Mouse (Mus musculus): ENCODE data around the gene Bdp1. TPM values are rescaled to one million over a fixed set of nuclear protein-coding genes. Genes with fewer than 3 reads are reported as not detected.

Bdp1 gene
- total and polyA plus RNA-seq, 3 experiments = 19.7 to 73.2 (median 27.2) TPM

DNA sequence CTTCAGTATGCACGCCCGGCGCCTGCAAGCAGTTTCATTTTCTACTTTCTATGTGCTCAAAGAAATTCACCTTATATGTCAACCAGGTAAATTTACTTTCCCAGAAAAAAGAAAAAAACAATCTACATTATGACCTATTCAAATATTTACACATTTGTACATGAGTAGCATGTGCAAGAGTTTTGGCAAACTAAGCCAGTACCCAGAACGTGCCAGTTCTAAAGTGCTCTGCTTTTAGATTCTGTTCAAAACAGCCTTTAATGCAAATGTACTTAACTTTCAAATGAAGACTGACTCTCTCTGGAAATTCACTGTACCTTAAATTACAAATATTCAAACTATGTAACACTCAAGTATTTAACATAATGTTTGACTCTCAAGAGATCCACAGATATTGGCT is 114.3 kb downstream of the Bdp1 start:
- no peaks in the 10 kb centered on the region for H3K27me3 ChIP-seq (ENCODE audit: control insufficient read depth in 1 of 2, insufficient read depth in 2 of 2, low read length in 2 of 2)
- H3K9ac ChIP-seq (ENCODE audit: control insufficient read depth, low read depth, low read length, poor library complexity, severe bottlenecking) = no peak overlapping the region
- H3K9me3 ChIP-seq (replicated peaks; ENCODE audit: insufficient read depth, low read length) = no peaks in the 10 kb centered on the region
- no peaks in the 10 kb centered on the region for H3K79me2 ChIP-seq (ENCODE audit: control insufficient read depth, insufficient read depth, low read length, poor library complexity)
- no peak overlapping the region for H3K4me3 ChIP-seq (ENCODE audit: control insufficient read depth in 1 of 2, insufficient read depth in 1 of 2, low read depth in 2 of 2, low read length in 2 of 2)
- H3K36me3 ChIP-seq (ENCODE audit: control insufficient read depth in 1 of 2, insufficient read depth in 2 of 2, low read length in 2 of 2) = no peaks in the 10 kb centered on the region
- no peak for DNase-seq (ENCODE audit: low read depth, low spot score)
- no peaks in the 10 kb centered on the region for H3K4me1 ChIP-seq (ENCODE audit: control insufficient read depth in 1 of 2, insufficient read depth in 2 of 2, low read length in 2 of 2)
- no peak for TF ChIP-seq GABPA (IDR thresholded peaks at IDR 0.05; ENCODE audit: low read depth, low read length)
- no peak for TF ChIP-seq RAD21 (IDR thresholded peaks at IDR 0.05; ENCODE audit: low read depth, low read length)
- TF ChIP-seq POLR2A (IDR thresholded peaks at IDR 0.05; ENCODE audit: control insufficient read depth in 1 of 2, insufficient read depth in 1 of 2, low read depth in 1 of 2, low read length in 2 of 2, poor library complexity in 1 of 2) = no peak
- no peak for TF ChIP-seq MXI1 (IDR thresholded peaks at IDR 0.05; ENCODE audit: low read depth, low read length)
- no peak for TF ChIP-seq SIN3A (IDR thresholded peaks at IDR 0.05; ENCODE audit: low read length)
- no peak for TF ChIP-seq ETS1 (IDR thresholded peaks at IDR 0.05; ENCODE audit: low read depth, low read length)
- TF ChIP-seq POLR2AphosphoS2 (IDR thresholded peaks at IDR 0.05; ENCODE audit: low read length) = no peak
- H3K27ac ChIP-seq (ENCODE audit: control insufficient read depth, low read depth, low read length) = no peak overlapping the region

DNA sequence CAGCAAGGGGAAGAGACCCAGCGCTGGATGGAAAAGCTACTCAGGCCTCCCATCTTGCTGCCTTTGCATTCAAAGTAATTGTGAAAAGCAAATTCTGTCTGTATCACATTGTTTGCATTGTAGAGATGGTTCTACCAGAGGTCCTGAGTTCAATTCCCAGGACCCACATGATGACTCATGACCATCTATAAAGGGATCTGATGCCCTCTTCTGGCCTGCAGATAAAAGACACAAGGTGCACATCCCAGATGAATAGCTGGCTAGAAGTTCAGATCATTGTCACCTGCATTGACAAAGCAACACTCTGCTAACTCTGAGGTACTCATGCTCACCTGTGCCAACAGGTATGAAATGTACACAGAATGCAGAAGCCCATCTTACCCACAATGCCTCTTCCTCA is 120.5 kb downstream of the Bdp1 start:
- H3K4me1 ChIP-seq (ENCODE audit: control insufficient read depth in 1 of 2, insufficient read depth in 2 of 2, low read length in 2 of 2) = no peaks in the 10 kb centered on the region
- H3K9me3 ChIP-seq (replicated peaks; ENCODE audit: insufficient read depth, low read length) = no peaks in the 10 kb centered on the region
- no peak overlapping the region for H3K4me3 ChIP-seq (ENCODE audit: control insufficient read depth in 1 of 2, insufficient read depth in 1 of 2, low read depth in 2 of 2, low read length in 2 of 2)
- peak in 1 of 3 experiments; percentile 24; a peak in 2 of 6 replicates for TF ChIP-seq CTCF (IDR thresholded peaks at IDR 0.05 in 2 of 3, conservative IDR thresholded peaks at IDR 0.05 in 1 of 3; ENCODE audit: control insufficient read depth in 1 of 3, insufficient read depth in 1 of 3, low read depth in 2 of 3, low read length in 3 of 3, poor library complexity in 1 of 3, severe bottlenecking in 1 of 3)
- peak; percentile 20; the same call in 1 of the 2 replicates for TF ChIP-seq SMC3 (IDR thresholded peaks at IDR 0.05; ENCODE audit: low read depth, low read length)
- no peak for TF ChIP-seq RCOR1 (IDR thresholded peaks at IDR 0.05; ENCODE audit: low read depth, low read length)
- TF ChIP-seq ETS1 (IDR thresholded peaks at IDR 0.05; ENCODE audit: low read depth, low read length) = no peak
- H3K27ac ChIP-seq (ENCODE audit: control insufficient read depth, low read depth, low read length) = no peak overlapping the region
- H3K36me3 ChIP-seq (ENCODE audit: control insufficient read depth in 1 of 2, insufficient read depth in 2 of 2, low read length in 2 of 2) = no peaks in the 10 kb centered on the region
- H3K9ac ChIP-seq (ENCODE audit: control insufficient read depth, low read depth, low read length, poor library complexity, severe bottlenecking) = no peak overlapping the region
- peak; percentile 11 for DNase-seq (ENCODE audit: low read depth, low spot score)
- H3K79me2 ChIP-seq (ENCODE audit: control insufficient read depth, insufficient read depth, low read length, poor library complexity) = no peaks in the 10 kb centered on the region
- no peaks in the 10 kb centered on the region for H3K27me3 ChIP-seq (ENCODE audit: control insufficient read depth in 1 of 2, insufficient read depth in 2 of 2, low read length in 2 of 2)

GRCm38 (mm10) chr13:99979406-99979805 is 124.5 kb downstream of the Bdp1 start:
- Histone ChIP-seq H3K9ac (ENCODE audit: control insufficient read depth, low read depth, low read length, poor library complexity, severe bottlenecking) (no peak overlapping the region), H3K36me3 (ENCODE audit: control insufficient read depth in 1 of 2, insufficient read depth in 2 of 2, low read length in 2 of 2) (no peaks in the 10 kb centered on the region), H3K4me3 (ENCODE audit: control insufficient read depth in 1 of 2, insufficient read depth in 1 of 2, low read depth in 2 of 2, low read length in 2 of 2) (no peak overlapping the region), H3K27ac (ENCODE audit: control insufficient read depth, low read depth, low read length) (no peak overlapping the region), H3K9me3 (replicated peaks; ENCODE audit: insufficient read depth, low read length) (no peaks in the 10 kb centered on the region), H3K27me3 (ENCODE audit: control insufficient read depth in 1 of 2, insufficient read depth in 2 of 2, low read length in 2 of 2) (no peaks in the 10 kb centered on the region), H3K4me1 (ENCODE audit: control insufficient read depth in 1 of 2, insufficient read depth in 2 of 2, low read length in 2 of 2) (no peaks in the 10 kb centered on the region), H3K79me2 (ENCODE audit: control insufficient read depth, insufficient read depth, low read length, poor library complexity) (no peaks in the 10 kb centered on the region)
- TF ChIP-seq UBTF (IDR thresholded peaks at IDR 0.05; ENCODE audit: borderline replicate concordance, insufficient read depth, low read depth, low read length) (no peak), RCOR1 (IDR thresholded peaks at IDR 0.05; ENCODE audit: low read depth, low read length) (no peak), POLR2AphosphoS5 (IDR thresholded peaks at IDR 0.05; ENCODE audit: borderline replicate concordance, low read depth, low read length) (no peak), E2F4 (IDR thresholded peaks at IDR 0.05; ENCODE audit: borderline replicate concordance, low read depth, low read length) (no peak), BHLHE40 (IDR thresholded peaks at IDR 0.05; ENCODE audit: borderline replicate concordance, low read depth, low read length) (no peak), ZMIZ1 (IDR thresholded peaks at IDR 0.05; ENCODE audit: low read depth, low read length) (no peak), CTCF (IDR thresholded peaks at IDR 0.05 in 2 of 3, conservative IDR thresholded peaks at IDR 0.05 in 1 of 3; ENCODE audit: control insufficient read depth in 1 of 3, insufficient read depth in 1 of 3, low read depth in 2 of 3, low read length in 3 of 3, poor library complexity in 1 of 3, severe bottlenecking in 1 of 3) (no peak), ZKSCAN1 (IDR thresholded peaks at IDR 0.05; ENCODE audit: low read depth, low read length) (no peak), MAFK (IDR thresholded peaks at IDR 0.05; ENCODE audit: borderline replicate concordance, low read depth, low read length) (no peak), GABPA (IDR thresholded peaks at IDR 0.05; ENCODE audit: low read depth, low read length) (no peak), TBP (IDR thresholded peaks at IDR 0.05; ENCODE audit: low read depth, low read length) (no peak), RAD21 (IDR thresholded peaks at IDR 0.05; ENCODE audit: low read depth, low read length) (no peak)
- DNase-seq (ENCODE audit: low read depth, low spot score) = no peak
